Mouse (Mus musculus) brain, embryonic 14.5 days (tissue): ENCODE measurements around the gene Rnf24.

Experiments used
- CTCF ChIP-seq: fragments of 200-500 bp; IDR thresholded peaks from 2 replicates; pipeline ENCODE4 v1.5.1; 2012; ENCODE audit warnings: inconsistent platforms, mild to moderate bottlenecking, moderate library complexity, borderline replicate concordance; ENCODE audit not compliant: insufficient read depth, insufficient read length; ENCODE audit errors: extremely low read depth
- POLR2A ChIP-seq: fragments of 200-500 bp; IDR thresholded peaks from 2 replicates; pipeline ENCODE4 v1.6.1; 2012; ENCODE audit warnings: mild to moderate bottlenecking, inconsistent platforms, borderline replicate concordance; ENCODE audit not compliant: poor library complexity, insufficient read depth, insufficient read length, severe bottlenecking; ENCODE audit errors: extremely low read depth

DNA sequence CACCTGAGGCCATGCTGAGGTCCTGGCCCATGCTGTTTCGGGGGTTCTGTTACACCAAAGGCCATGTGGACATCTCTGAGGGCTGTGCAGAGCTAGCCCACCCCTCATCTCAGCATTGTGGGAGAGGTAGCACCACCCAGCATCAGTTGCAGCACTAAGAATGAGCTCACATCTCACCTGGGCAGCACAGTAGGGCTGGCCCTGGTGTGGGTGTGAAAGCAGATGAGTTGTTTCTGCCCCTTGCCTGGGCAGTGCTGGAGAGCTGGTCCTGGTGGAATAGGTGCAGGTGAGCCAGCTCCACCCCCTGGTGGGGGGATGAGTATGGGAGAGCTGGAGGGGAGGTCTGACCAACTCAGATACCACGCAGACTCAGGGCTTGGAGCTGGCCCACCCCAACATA is 36.5 kb downstream of the Rnf24 start:
- TF ChIP-seq POLR2A: no peak
- no peak for TF ChIP-seq CTCF
